ENCODE assay signal across 26 mouse cellular contexts in genomic region chr10:117323782-117324181, GRCm38 (mm10). TPM values are rescaled to one million over a fixed set of nuclear protein-coding genes. Genes with fewer than 3 reads are reported as not detected.
DNase-seq lines count a peak whose midpoint lies in the region; ATAC-seq and TF ChIP-seq lines count a peak whose summit lies in the region.
"Had no signal": no experiment of that assay in that cellular context is flagged by ENCODE, and none has a peak within 500 bp of the region (broad histone marks: within the 10 kb centered on the region; RNA-seq: fewer than 3 reads in every experiment).

No protein-coding gene starts in this region.

- TF ChIP-seq CTCF in thymus, adult 2 months (IDR thresholded peaks at IDR 0.05; ENCODE audit: borderline replicate concordance, control insufficient read depth, extremely low read depth, insufficient read depth, low read length, poor library complexity): no peak
- TF ChIP-seq CTCF in hindbrain, postnatal 0 days (IDR thresholded peaks at IDR 0.05; ENCODE audit: low read depth): no peak

- no peaks in the 10 kb centered on the region for H3K36me3 ChIP-seq in thymus, adult 2 months (ENCODE audit: control insufficient read depth, insufficient read depth, low read length)
- no peaks in the 10 kb centered on the region for H3K36me3 ChIP-seq in hindbrain, postnatal 0 days (ENCODE audit: insufficient read depth, low read length)
- H3K36me3 ChIP-seq: embryonic facial prominence, embryonic 12.5 days; forebrain, embryonic 12.5 days; heart, embryonic 10.5 days; hindbrain, embryonic 15.5 days; kidney, embryonic 15.5 days; lung, embryonic 15.5 days; midbrain, embryonic 10.5 days; neural tube, embryonic 15.5 days; stomach, embryonic 15.5 days had no signal

- H3K27ac ChIP-seq in thymus, adult 2 months (ENCODE audit: control insufficient read depth, insufficient read depth, low read length): no peak overlapping the region
- no peak overlapping the region for H3K27ac ChIP-seq in hindbrain, postnatal 0 days
- H3K27ac ChIP-seq: embryonic facial prominence, embryonic 12.5 days; forebrain, embryonic 12.5 days; heart, embryonic 10.5 days; hindbrain, embryonic 15.5 days; kidney, embryonic 15.5 days; liver, embryonic 14.5 days; lung, embryonic 15.5 days; midbrain, embryonic 10.5 days; neural tube, embryonic 15.5 days; stomach, embryonic 15.5 days had no signal

- ATAC-seq in common myeloid progenitor, adult 5-6 weeks (replicated peaks; ENCODE audit: low read depth, poor library complexity, severe bottlenecking): peak; percentile 82
- ATAC-seq in monocyte, adult 5-6 weeks (replicated peaks; ENCODE audit: insufficient number of reproducible peaks, low FRiP score, low TSS enrichment, poor library complexity, severe bottlenecking): peak; percentile 80
- ATAC-seq in hindbrain, postnatal 0 days: no peak
- ATAC-seq in cerebellum, adult (ENCODE audit: insufficient number of reproducible peaks, low FRiP score, low TSS enrichment): no peak
- ATAC-seq: intestine, postnatal 0 days; midbrain, embryonic 16.5 days had no signal

- H3K4me1 ChIP-seq in thymus, adult 2 months (replicated peaks; ENCODE audit: control insufficient read depth, insufficient read depth, low read length): no peaks in the 10 kb centered on the region
- H3K4me1 ChIP-seq in hindbrain, postnatal 0 days (ENCODE audit: insufficient read depth, low read length): no peaks in the 10 kb centered on the region
- H3K4me1 ChIP-seq: embryonic facial prominence, embryonic 12.5 days; forebrain, embryonic 12.5 days; hindbrain, embryonic 15.5 days; kidney, embryonic 15.5 days; lung, embryonic 15.5 days; neural tube, embryonic 15.5 days; stomach, embryonic 15.5 days had no signal

- no peak for TF ChIP-seq POLR2A in thymus, adult 2 months (IDR thresholded peaks at IDR 0.05; ENCODE audit: control insufficient read depth, extremely low read depth, insufficient read depth, low read length, poor library complexity)

- H3K9ac ChIP-seq in hindbrain, postnatal 0 days (replicated peaks; ENCODE audit: low read length): no peak overlapping the region
- H3K9ac ChIP-seq: embryonic facial prominence, embryonic 12.5 days; forebrain, embryonic 12.5 days; hindbrain, embryonic 15.5 days; kidney, embryonic 15.5 days; liver, embryonic 14.5 days; lung, embryonic 15.5 days; neural tube, embryonic 15.5 days; stomach, embryonic 15.5 days had no signal

- no peak overlapping the region for H3K4me3 ChIP-seq in thymus, adult 2 months (ENCODE audit: control insufficient read depth, insufficient read depth, low read length)
- no peak overlapping the region for H3K4me3 ChIP-seq in hindbrain, postnatal 0 days (ENCODE audit: low read length)
- H3K4me3 ChIP-seq: embryonic facial prominence, embryonic 12.5 days; forebrain, embryonic 12.5 days; heart, embryonic 10.5 days; hindbrain, embryonic 15.5 days; kidney, embryonic 15.5 days; lung, embryonic 15.5 days; midbrain, embryonic 10.5 days; neural tube, embryonic 15.5 days; stomach, embryonic 15.5 days had no signal

- WGBS in thymus, adult 2 months: 54% methylated on average over 7 of the region's 7 CpGs
- WGBS in hindbrain, postnatal 0 days: 91% methylated on average over 7 of the region's 7 CpGs

- H3K27me3 ChIP-seq in thymus, adult 2 months (ENCODE audit: control insufficient read depth, insufficient read depth, low read length): no peaks in the 10 kb centered on the region
- no peaks in the 10 kb centered on the region for H3K27me3 ChIP-seq in hindbrain, postnatal 0 days (ENCODE audit: insufficient read depth, low read length)
- H3K27me3 ChIP-seq: embryonic facial prominence, embryonic 12.5 days; forebrain, embryonic 12.5 days; hindbrain, embryonic 15.5 days; kidney, embryonic 15.5 days; lung, embryonic 15.5 days; neural tube, embryonic 15.5 days; stomach, embryonic 15.5 days had no signal

- H3K4me2 ChIP-seq in hindbrain, postnatal 0 days (ENCODE audit: low read depth, low read length): no peak overlapping the region
- H3K4me2 ChIP-seq: embryonic facial prominence, embryonic 12.5 days; forebrain, embryonic 12.5 days; hindbrain, embryonic 15.5 days; kidney, embryonic 15.5 days; lung, embryonic 15.5 days; neural tube, embryonic 15.5 days; stomach, embryonic 15.5 days had no signal

- DNase-seq in thymus, adult 2 months: peak; percentile 9
- DNase-seq in thymus, postnatal 14 days: no peak
- DNase-seq in hindbrain, postnatal 0 days (ENCODE audit: low spot score): no peak
- no peak for DNase-seq in left cerebral cortex, adult 18-20 months (ENCODE audit: low spot score in 2 of 2)
- DNase-seq: adrenal gland, postnatal 36 days; cerebellum, adult 11-12 months; cerebellum, postnatal 14 days; kidney, postnatal 36 days; layer of hippocampus, postnatal 36 days; lung, postnatal 36 days had no signal

- no peaks in the 10 kb centered on the region for H3K9me3 ChIP-seq in hindbrain, postnatal 0 days (ENCODE audit: low read length)
- H3K9me3 ChIP-seq: embryonic facial prominence, embryonic 12.5 days; forebrain, embryonic 12.5 days; heart, embryonic 10.5 days; hindbrain, embryonic 15.5 days; kidney, embryonic 15.5 days; lung, embryonic 15.5 days; midbrain, embryonic 10.5 days; neural tube, embryonic 15.5 days; stomach, embryonic 15.5 days had no signal

RNA-seq across cellular contexts. Expression of gene Lyz1, which starts 31.1 kb away (rescaled TPM):
- 12.7 and 18.6 TPM in 2 replicates for polyA plus RNA-seq in thymus, adult 2 months (2012; rRNA removed)
- total RNA-seq in common myeloid progenitor, adult 5-6 weeks (2017): not detected in 2 replicates
- 19.1 to 44.2 TPM (median 37.4 TPM) in 3 replicates for total RNA-seq in monocyte, adult 5-6 weeks (2017)
- total RNA-seq in hindbrain, postnatal 0 days (2014; rRNA removed): 0.68 TPM in 1 of 2 replicates, not detected in the other
- 0.14 TPM in 1 of 2 replicates, not detected in the other for polyA plus RNA-seq in hindbrain, postnatal 0 days (2015; fragmentation: Nextera tagmentation; extraction: Ambion mirVana)
- 1 to 10 TPM; 1.7 to 2.2 TPM for total RNA-seq in left cerebral cortex, adult 18-20 months (2021)
- total RNA-seq: hematopoietic stem cell, adult 5-6 weeks had no signal
- polyA plus RNA-seq: embryonic facial prominence, embryonic 12.5 days; forebrain, embryonic 12.5 days; hindbrain, embryonic 15.5 days; kidney, embryonic 15.5 days; midbrain, embryonic 10.5 days; midbrain, embryonic 16.5 days had no signal

RNA-seq across cellular contexts. Expression of gene Lyz2, which starts 41.7 kb away (rescaled TPM):
- 301 and 482 TPM in 2 replicates for polyA plus RNA-seq in thymus, adult 2 months (2012; rRNA removed)
- total RNA-seq in common myeloid progenitor, adult 5-6 weeks (2017): 252 and 262 TPM in 2 replicates
- total RNA-seq in monocyte, adult 5-6 weeks (2017): 6,968 to 13,798 TPM (median 13,210 TPM) in 3 replicates
- 7.5 and 12.7 TPM in 2 replicates for total RNA-seq in hindbrain, postnatal 0 days (2014; rRNA removed)
- polyA plus RNA-seq in hindbrain, postnatal 0 days (2015; fragmentation: Nextera tagmentation; extraction: Ambion mirVana): 25.6 and 26.1 TPM in 2 replicates
- total RNA-seq in left cerebral cortex, adult 18-20 months (2021): 10 to 100 TPM; 18.8 to 20.3 TPM

RNA-seq across cellular contexts. Expression of gene Cpsf6, which starts 56.0 kb away (rescaled TPM):
- polyA plus RNA-seq in thymus, adult 2 months (2012; rRNA removed): 171 and 218 TPM in 2 replicates
- total RNA-seq in common myeloid progenitor, adult 5-6 weeks (2017): 152 and 168 TPM in 2 replicates
- 73.2 to 128 TPM (median 73.7 TPM) in 3 replicates for total RNA-seq in monocyte, adult 5-6 weeks (2017)
- total RNA-seq in hindbrain, postnatal 0 days (2014; rRNA removed): 100.0 and 127 TPM in 2 replicates
- 82.0 and 83.2 TPM in 2 replicates for polyA plus RNA-seq in hindbrain, postnatal 0 days (2015; fragmentation: Nextera tagmentation; extraction: Ambion mirVana)
- total RNA-seq in left cerebral cortex, adult 18-20 months (2021): 100 to 1,000 TPM; 109 to 117 TPM

Comparison
In these comparisons a context has a peak if more than half of its experiments do, and no peak if none do; other contexts are left out.
1. ATAC-seq: peak in common myeloid progenitor, adult 5-6 weeks (single experiment) and monocyte, adult 5-6 weeks (single experiment); none in hindbrain, postnatal 0 days (single experiment) and cerebellum, adult (single experiment).
2. RNA of gene Lyz2, which starts 41.7 kb away (total RNA-seq): 6,968 to 13,798 TPM in monocyte, adult 5-6 weeks; 252 to 262 TPM in common myeloid progenitor, adult 5-6 weeks, 18.8 to 20.3 TPM in left cerebral cortex, adult 18-20 months and 7.5 to 12.7 TPM in hindbrain, postnatal 0 days; every median in the first group is over 10 times any median in the second.